Mouse (Mus musculus) hindbrain, embryonic 14.5 days (tissue): ENCODE measurements around the gene Pnpla1. TPM values are rescaled to one million over a fixed set of nuclear protein-coding genes. Genes with fewer than 3 reads are reported as not detected.
"Not testable (repeated sequence)": the region's sequence is repeated elsewhere in the genome, so short reads cannot be mapped to it uniquely, and the experiment has no call there.

Source experiments
- ATAC-seq: fragments of 200-750 bp; cut with Nextera tagmentation; 2 replicates; pipeline ENCODE4 v1.8.0; 2017; ENCODE audit warnings: moderate number of reproducible peaks, mild to moderate bottlenecking, moderate TSS enrichment, moderate library complexity; ENCODE audit not compliant: low FRiP score
- DNase-seq: peaks from one replicate; pipeline ENCODE4 v3.0.0-alpha.2; 2015; ENCODE audit warnings: low spot score
- H3K27ac ChIP-seq: fragments of 300-500 bp; sonication (generic); 2 replicates; pipeline ENCODE4 v1.5.1; 2014; ENCODE audit warnings: mild to moderate bottlenecking, moderate library complexity
- H3K27me3 ChIP-seq: fragments of 300-500 bp; sonication (generic); 2 replicates; pipeline ENCODE4 v1.6.1; 2014; ENCODE audit warnings: mild to moderate bottlenecking, low read length, mixed read lengths; ENCODE audit not compliant: control insufficient read depth, insufficient read depth
- H3K36me3 ChIP-seq: fragments of 300-500 bp; sonication (generic); replicated peaks from 2 replicates; pipeline ENCODE4 v1.6.1; 2014; ENCODE audit not compliant: control insufficient read depth, insufficient read depth
- H3K4me1 ChIP-seq: fragments of 300-500 bp; sonication (generic); replicated peaks from 2 replicates; pipeline ENCODE4 v1.6.1; 2014; ENCODE audit warnings: antibody characterized with exemption, low read length, mixed read lengths; ENCODE audit not compliant: control insufficient read depth, insufficient read depth
- H3K4me2 ChIP-seq: fragments of 300-500 bp; sonication (generic); replicated peaks from 2 replicates; pipeline ENCODE4 v1.6.1; 2014; ENCODE audit warnings: mild to moderate bottlenecking, moderate library complexity
- H3K4me3 ChIP-seq: fragments of 300-500 bp; sonication (generic); replicated peaks from 2 replicates; pipeline ENCODE4 v1.5.1; 2014; ENCODE audit warnings: mild to moderate bottlenecking, low read length
- H3K9ac ChIP-seq: fragments of 300-500 bp; sonication (generic); 2 replicates; pipeline ENCODE4 v1.6.1; 2014
- H3K9me3 ChIP-seq: fragments of 300-500 bp; sonication (generic); 2 replicates; pipeline ENCODE4 v1.6.1; 2016; ENCODE audit warnings: low read length; ENCODE audit not compliant: control insufficient read depth
- WGBS: fragments of 180-500 bp; shearing (Covaris S2); extraction: QIAGEN DNeasy Blood & Tissue Kit; methylation state at CpG from one replicate; pipeline ENCODE4 v1.1.7; 2014; 5-methylcytosine and 5-hydroxymethylcytosine counted together
- polyA plus RNA-seq: library from polyadenylated mRNA; unstranded; fragments of >200 nt; fragmentation: Nextera tagmentation; extraction: Ambion mirVana; gene quantifications from 2 replicates; pipeline ENCODE4 v1.2.1, GENCODE M21; 2014

Gene Pnpla1
- polyA plus RNA-seq = 0.07 TPM in 1 of 2 replicates, not detected in the other

GRCm38 (mm10) chr17:28858205-28858604 is at the start of gene Pnpla1:
TSS of gene Pnpla1 (plus strand) at chr17:28858411.
- no peak within 1 kb of the TSS for H3K27ac ChIP-seq
- DNase-seq (no peak), ATAC-seq (no peak)
- H3K9me3 ChIP-seq = peaks cover 10% of the 10 kb centered on the region; the same call in 1 of the 2 replicates
- no peaks in the 10 kb centered on the region for H3K4me1 ChIP-seq
- no peaks in the 10 kb centered on the region for H3K36me3 ChIP-seq
- H3K4me2 ChIP-seq = no peak within 1 kb of the TSS
- no peak within 1 kb of the TSS for H3K4me3 ChIP-seq
- 37% methylated on average over 12 of the region's 12 CpGs for WGBS
- no peaks in the 10 kb centered on the region for H3K27me3 ChIP-seq
- no peak within 1 kb of the TSS for H3K9ac ChIP-seq

- Histone ChIP-seq H3K9me3 (no peaks in the 10 kb centered on the region), H3K27ac (no peak overlapping the region), H3K4me2 (no peak overlapping the region), H3K4me1 (no peaks in the 10 kb centered on the region), H3K36me3 (peaks cover 67% of the 10 kb centered on the region), H3K27me3 (no peaks in the 10 kb centered on the region), H3K4me3 (no peak overlapping the region), H3K9ac (no peak overlapping the region)
- WGBS = 95% methylated on average over 8 of the region's 8 CpGs
- ATAC-seq = no peak
- no peak for DNase-seq
Measured at GRCm38 (mm10) chr17:28808714-28809113, 49.5 kb upstream of the Pnpla1 start.

GRCm38 (mm10) chr17:28809175-28809831 is 48.9 kb upstream of the Pnpla1 start:
- DNase-seq (no peak), ATAC-seq (no peak)
- Histone ChIP-seq H3K9ac (no peak overlapping the region), H3K27me3 (no peaks in the 10 kb centered on the region), H3K4me2 (no peak overlapping the region), H3K27ac (no peak overlapping the region), H3K4me1 (no peaks in the 10 kb centered on the region), H3K4me3 (no peak overlapping the region), H3K36me3 (peaks cover 73% of the 10 kb centered on the region), H3K9me3 (no peaks in the 10 kb centered on the region)
- WGBS = 95% methylated on average over 10 of the region's 10 CpGs

GRCm38 (mm10) chr17:28812345-28812744 is 45.9 kb upstream of the Pnpla1 start:
- H3K36me3 ChIP-seq = peaks cover 85% of the 10 kb centered on the region
- no peaks in the 10 kb centered on the region for H3K27me3 ChIP-seq
- DNase-seq = no peak
- H3K9ac ChIP-seq = no peak overlapping the region
- H3K4me3 ChIP-seq = no peak overlapping the region
- no peaks in the 10 kb centered on the region for H3K4me1 ChIP-seq
- H3K9me3 ChIP-seq = no peaks in the 10 kb centered on the region
- WGBS = 96% methylated on average over 10 of the region's 10 CpGs
- H3K27ac ChIP-seq = no peak overlapping the region
- no peak for ATAC-seq
- no peak overlapping the region for H3K4me2 ChIP-seq

GRCm38 (mm10) chr17:28814529-28815097 is 43.6 kb upstream of the Pnpla1 start:
- Histone ChIP-seq H3K4me1 (no peaks in the 10 kb centered on the region), H3K4me2 (no peak overlapping the region), H3K36me3 (peaks cover 89% of the 10 kb centered on the region), H3K27me3 (no peaks in the 10 kb centered on the region), H3K9me3 (no peaks in the 10 kb centered on the region), H3K9ac (no peak overlapping the region), H3K27ac (no peak overlapping the region), H3K4me3 (no peak overlapping the region)
- DNase-seq (no peak), ATAC-seq (no peak)
- 90% methylated on average over 18 of the region's 18 CpGs for WGBS

- DNase-seq (no peak), ATAC-seq (no peak)
- Histone ChIP-seq H3K4me2 (no peak overlapping the region), H3K36me3 (peaks cover 88% of the 10 kb centered on the region), H3K9me3 (no peaks in the 10 kb centered on the region), H3K27ac (no peak overlapping the region), H3K27me3 (no peaks in the 10 kb centered on the region), H3K9ac (no peak overlapping the region), H3K4me1 (no peaks in the 10 kb centered on the region), H3K4me3 (no peak overlapping the region)
- WGBS = 90% methylated on average over 10 of the region's 10 CpGs
Measured at GRCm38 (mm10) chr17:28815384-28816004, 42.7 kb upstream of the Pnpla1 start.

GRCm38 (mm10) chr17:28816326-28816725 is 41.9 kb upstream of the Pnpla1 start:
- H3K4me2 ChIP-seq, H3K4me1 ChIP-seq, ATAC-seq, H3K27me3 ChIP-seq, H3K27ac ChIP-seq, H3K9me3 ChIP-seq, H3K4me3 ChIP-seq, H3K9ac ChIP-seq, DNase-seq: not testable (repeated sequence)
- WGBS = 94% methylated on average over 10 of the region's 10 CpGs
- peaks cover 88% of the 10 kb centered on the region for H3K36me3 ChIP-seq

GRCm38 (mm10) chr17:28816875-28817811 is 41.1 kb upstream of the Pnpla1 start:
- Histone ChIP-seq H3K4me2 (no peak overlapping the region), H3K9ac (no peak overlapping the region), H3K4me3 (no peak overlapping the region), H3K27ac (no peak overlapping the region), H3K4me1 (no peaks in the 10 kb centered on the region), H3K9me3 (no peaks in the 10 kb centered on the region), H3K27me3 (no peaks in the 10 kb centered on the region), H3K36me3 (peaks cover 91% of the 10 kb centered on the region)
- WGBS = 95% methylated on average over 25 of the region's 25 CpGs
- no peak for DNase-seq
- ATAC-seq = no peak

- peaks cover 95% of the 10 kb centered on the region for H3K36me3 ChIP-seq
- ATAC-seq = no peak
- WGBS = 92% methylated on average over 2 of the region's 2 CpGs
Measured at GRCm38 (mm10) chr17:28820189-28820588, 38.0 kb upstream of the Pnpla1 start.

More at GRCm38 (mm10) chr17:28820189-28820588, 38.0 kb upstream of the Pnpla1 start:
- Histone ChIP-seq H3K4me1 (no peaks in the 10 kb centered on the region), H3K27me3 (no peaks in the 10 kb centered on the region), H3K27ac (no peak overlapping the region), H3K9ac (no peak overlapping the region), H3K4me3 (no peak overlapping the region), H3K9me3 (no peaks in the 10 kb centered on the region), H3K4me2 (no peak overlapping the region)
- DNase-seq = no peak
